Mouse (Mus musculus): ENCODE measurements around the gene Vamp5. TPM values are rescaled to one million over a fixed set of nuclear protein-coding genes. Genes with fewer than 3 reads are reported as not detected.
A peak's percentile ranks its signal among the peaks of the same experiment; 100 is the strongest.

The Vamp5 gene
- polyA plus RNA-seq, 1 experiment from 2014 or later = 10.5 TPM

DNA sequence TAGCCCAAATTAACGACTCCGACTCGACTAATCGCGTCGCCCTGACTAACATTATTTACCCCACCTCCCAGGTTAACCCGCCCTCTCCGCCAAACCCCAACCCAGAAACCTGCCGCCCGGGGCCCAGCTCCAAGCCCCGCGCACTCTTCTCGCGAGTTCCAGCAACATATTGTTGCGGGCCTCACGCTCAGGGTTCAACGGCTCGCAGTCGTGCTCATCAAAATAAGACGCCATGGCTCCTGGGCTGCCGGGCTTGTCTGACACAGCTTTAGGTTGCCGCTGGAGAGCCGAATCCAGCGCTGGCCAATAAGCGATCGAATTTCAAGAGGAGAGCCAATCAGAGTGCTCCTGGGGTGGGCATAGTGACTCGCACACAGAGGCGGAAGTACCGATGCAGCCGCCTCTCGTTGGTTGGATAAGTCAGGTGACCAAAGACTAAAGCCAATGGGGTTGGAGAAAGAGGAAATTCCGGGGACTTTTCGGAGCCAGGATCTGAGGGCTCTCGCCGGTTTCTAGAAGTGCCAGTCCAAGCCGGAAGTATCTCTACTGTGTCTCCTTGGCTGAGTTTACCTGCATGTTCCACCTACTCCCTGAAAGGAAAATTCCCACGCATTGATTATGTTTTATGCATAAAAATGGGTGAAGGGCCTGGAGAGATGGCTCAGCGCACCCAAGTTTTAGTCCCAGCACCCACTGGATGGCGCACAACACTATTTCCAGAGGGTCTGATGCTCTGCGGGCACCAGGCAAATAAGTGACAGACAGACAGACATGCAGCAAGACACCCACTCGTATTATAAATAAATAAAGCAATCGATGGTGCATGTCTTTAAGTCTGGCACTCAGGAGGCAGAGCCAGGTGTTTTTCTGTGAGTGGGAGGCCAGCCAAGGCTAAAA lies 17.9 kb downstream of the Vamp5 start:
- Histone ChIP-seq H3K27ac (ENCODE audit: low read length) (peak overlapping the region; percentile 68), H3K9me3 (ENCODE audit: control insufficient read depth, low read length) (no peaks in the 10 kb centered on the region), H3K36me3 (ENCODE audit: control insufficient read depth, insufficient read depth) (peaks cover 11% of the 10 kb centered on the region; the same call in 1 of the 2 replicates), H3K27me3 (replicated peaks; ENCODE audit: control insufficient read depth, insufficient read depth, low read length) (no peaks in the 10 kb centered on the region), H3K4me2 (ENCODE audit: low read length) (peak overlapping the region; percentile 83), H3K4me1 (replicated peaks; ENCODE audit: control insufficient read depth, insufficient read depth, low read length) (peaks cover 21% of the 10 kb centered on the region), H3K9ac (replicated peaks; ENCODE audit: low read depth, low read length) (peak overlapping the region; percentile 67), H3K4me3 (replicated peaks; ENCODE audit: low read length) (peak overlapping the region; percentile 60)
- under 1% methylated on average over 42 of the region's 42 CpGs for WGBS
- ATAC-seq = peak; percentile 99

DNA sequence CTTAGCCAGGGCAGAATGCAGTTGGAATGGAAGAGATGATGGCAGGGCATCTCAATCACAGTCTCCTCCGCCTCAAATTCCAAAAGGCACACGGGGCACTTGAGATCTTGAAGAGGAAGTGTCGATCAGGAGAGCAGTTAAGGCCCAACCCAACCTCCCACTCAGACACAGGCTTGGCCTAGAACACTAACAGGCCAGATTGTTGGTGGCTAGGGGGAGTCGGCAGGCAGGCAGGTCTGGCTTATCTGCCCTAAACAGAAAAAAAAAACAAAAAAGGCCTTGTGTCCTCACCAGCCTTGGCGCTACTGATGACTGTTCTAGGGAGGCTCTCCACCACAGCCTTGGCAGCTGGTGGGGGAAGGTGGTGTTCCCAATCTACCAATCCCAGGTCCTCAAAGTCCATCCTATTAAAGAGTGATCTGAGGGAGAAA lies 19.1 kb downstream of the Vamp5 start:
- Histone ChIP-seq H3K9ac (replicated peaks; ENCODE audit: low read depth, low read length) (0 out of 2 replicates have a peak overlapping the region, but pooled peaks have one; percentile 67), H3K9me3 (ENCODE audit: control insufficient read depth, low read length) (no peaks in the 10 kb centered on the region), H3K36me3 (ENCODE audit: control insufficient read depth, insufficient read depth) (peaks cover 11% of the 10 kb centered on the region; the same call in 1 of the 2 replicates), H3K4me1 (replicated peaks; ENCODE audit: control insufficient read depth, insufficient read depth, low read length) (peaks cover 26% of the 10 kb centered on the region), H3K4me3 (replicated peaks; ENCODE audit: low read length) (peak overlapping the region; percentile 60), H3K27ac (ENCODE audit: low read length) (no peak overlapping the region), H3K27me3 (replicated peaks; ENCODE audit: control insufficient read depth, insufficient read depth, low read length) (no peaks in the 10 kb centered on the region), H3K4me2 (ENCODE audit: low read length) (peak overlapping the region; percentile 83)
- no peak for ATAC-seq
- WGBS = 79% methylated on average over 5 of the region's 5 CpGs

DNA sequence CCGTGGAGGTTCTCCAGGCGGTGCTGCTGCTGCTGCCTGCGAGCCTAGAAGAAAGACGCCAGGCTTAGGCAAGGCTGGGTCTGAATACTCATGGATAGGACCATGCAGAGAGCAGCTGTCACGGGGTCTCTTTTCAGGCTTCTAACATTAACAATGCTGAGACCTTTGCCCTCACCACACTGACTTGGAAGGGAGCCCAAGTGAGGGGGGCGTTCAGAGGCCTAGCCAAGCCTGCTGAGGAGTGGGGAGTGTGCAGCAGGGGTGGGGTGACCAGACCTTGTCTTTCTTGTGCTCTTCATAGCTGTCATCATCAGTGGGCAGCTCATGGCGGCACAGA lies 19.7 kb downstream of the Vamp5 start:
- Histone ChIP-seq H3K27me3 (replicated peaks; ENCODE audit: control insufficient read depth, insufficient read depth, low read length) (no peaks in the 10 kb centered on the region), H3K4me3 (replicated peaks; ENCODE audit: low read length) (no peak overlapping the region), H3K9ac (replicated peaks; ENCODE audit: low read depth, low read length) (no peak overlapping the region), H3K9me3 (ENCODE audit: control insufficient read depth, low read length) (no peaks in the 10 kb centered on the region), H3K27ac (ENCODE audit: low read length) (no peak overlapping the region), H3K4me1 (replicated peaks; ENCODE audit: control insufficient read depth, insufficient read depth, low read length) (peaks cover 32% of the 10 kb centered on the region), H3K36me3 (ENCODE audit: control insufficient read depth, insufficient read depth) (peaks cover 11% of the 10 kb centered on the region; the same call in 1 of the 2 replicates), H3K4me2 (ENCODE audit: low read length) (no peak overlapping the region)
- ATAC-seq = no peak
- WGBS = 66% methylated on average over 7 of the region's 7 CpGs

DNA sequence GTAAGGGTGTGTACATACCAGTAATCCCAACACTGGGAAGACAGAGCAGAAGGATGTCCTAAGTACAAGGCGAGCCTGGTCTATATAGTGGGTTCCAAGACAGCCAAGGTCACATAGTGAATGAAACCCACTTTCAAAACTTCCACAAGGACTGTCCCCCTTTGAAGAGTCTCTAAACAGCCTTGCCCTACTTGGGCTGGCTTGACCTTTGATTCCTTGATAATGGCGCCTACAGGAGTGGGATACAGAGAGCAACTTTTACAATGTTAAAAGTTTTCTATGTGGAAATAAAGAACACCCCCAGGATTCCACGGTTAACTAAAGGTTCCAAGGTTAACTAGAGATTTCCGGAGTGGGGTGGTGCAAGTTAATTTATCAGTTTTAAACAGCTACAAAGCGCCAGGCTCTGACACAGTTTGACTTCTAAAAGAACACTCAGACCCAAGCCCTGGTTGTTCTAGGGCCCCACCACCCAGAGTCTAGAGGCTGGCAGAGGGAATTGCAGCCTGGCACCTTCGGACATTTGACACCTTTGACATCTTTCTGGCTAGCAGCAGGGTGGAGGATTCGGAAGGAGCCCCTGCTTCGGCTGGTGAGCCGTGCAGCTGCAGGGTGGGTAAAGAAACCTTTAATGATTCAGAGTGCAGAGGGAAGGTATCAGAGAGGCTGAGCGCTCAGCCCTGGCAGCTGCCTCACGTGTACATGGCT lies 20.2 kb downstream of the Vamp5 start:
- Histone ChIP-seq H3K4me2 (ENCODE audit: low read length) (no peak overlapping the region), H3K4me1 (replicated peaks; ENCODE audit: control insufficient read depth, insufficient read depth, low read length) (peaks cover 32% of the 10 kb centered on the region), H3K36me3 (ENCODE audit: control insufficient read depth, insufficient read depth) (peaks cover 11% of the 10 kb centered on the region; the same call in 1 of the 2 replicates), H3K9ac (replicated peaks; ENCODE audit: low read depth, low read length) (no peak overlapping the region), H3K27me3 (replicated peaks; ENCODE audit: control insufficient read depth, insufficient read depth, low read length) (no peaks in the 10 kb centered on the region), H3K9me3 (ENCODE audit: control insufficient read depth, low read length) (no peaks in the 10 kb centered on the region), H3K4me3 (replicated peaks; ENCODE audit: low read length) (no peak overlapping the region), H3K27ac (ENCODE audit: low read length) (no peak overlapping the region)
- no peak for ATAC-seq
- 82% methylated on average over 11 of the region's 11 CpGs for WGBS

DNA sequence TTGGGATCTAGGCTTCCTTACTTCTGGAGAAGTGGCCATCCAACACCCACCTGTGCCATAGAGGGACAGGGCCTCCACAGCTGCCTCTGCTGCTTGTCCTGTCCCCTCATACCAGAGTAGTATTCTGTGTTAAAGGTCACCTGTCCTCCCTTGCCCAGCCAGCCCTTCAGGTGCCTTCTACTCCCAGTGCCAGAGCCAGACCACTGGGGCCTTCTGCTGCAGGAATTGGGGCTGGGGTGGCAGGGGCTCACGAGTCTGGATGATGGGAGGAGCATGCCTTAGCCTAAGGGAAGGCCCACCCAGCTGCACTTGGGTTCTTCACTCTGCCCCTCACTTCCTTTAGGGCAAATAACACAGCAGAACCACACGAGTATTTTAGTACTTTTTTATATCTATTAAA lies 20.9 kb downstream of the Vamp5 start:
- H3K27ac ChIP-seq (ENCODE audit: low read length) = no peak overlapping the region
- H3K4me3 ChIP-seq (replicated peaks; ENCODE audit: low read length) = no peak overlapping the region
- ATAC-seq = no peak
- peaks cover 37% of the 10 kb centered on the region for H3K4me1 ChIP-seq (replicated peaks; ENCODE audit: control insufficient read depth, insufficient read depth, low read length)
- no peak overlapping the region for H3K9ac ChIP-seq (replicated peaks; ENCODE audit: low read depth, low read length)
- H3K4me2 ChIP-seq (ENCODE audit: low read length) = no peak overlapping the region
- WGBS = 91% methylated on average over 2 of the region's 2 CpGs
- no peaks in the 10 kb centered on the region for H3K27me3 ChIP-seq (replicated peaks; ENCODE audit: control insufficient read depth, insufficient read depth, low read length)
- no peaks in the 10 kb centered on the region for H3K9me3 ChIP-seq (ENCODE audit: control insufficient read depth, low read length)
- H3K36me3 ChIP-seq (ENCODE audit: control insufficient read depth, insufficient read depth) = peaks cover 11% of the 10 kb centered on the region; the same call in 1 of the 2 replicates

DNA sequence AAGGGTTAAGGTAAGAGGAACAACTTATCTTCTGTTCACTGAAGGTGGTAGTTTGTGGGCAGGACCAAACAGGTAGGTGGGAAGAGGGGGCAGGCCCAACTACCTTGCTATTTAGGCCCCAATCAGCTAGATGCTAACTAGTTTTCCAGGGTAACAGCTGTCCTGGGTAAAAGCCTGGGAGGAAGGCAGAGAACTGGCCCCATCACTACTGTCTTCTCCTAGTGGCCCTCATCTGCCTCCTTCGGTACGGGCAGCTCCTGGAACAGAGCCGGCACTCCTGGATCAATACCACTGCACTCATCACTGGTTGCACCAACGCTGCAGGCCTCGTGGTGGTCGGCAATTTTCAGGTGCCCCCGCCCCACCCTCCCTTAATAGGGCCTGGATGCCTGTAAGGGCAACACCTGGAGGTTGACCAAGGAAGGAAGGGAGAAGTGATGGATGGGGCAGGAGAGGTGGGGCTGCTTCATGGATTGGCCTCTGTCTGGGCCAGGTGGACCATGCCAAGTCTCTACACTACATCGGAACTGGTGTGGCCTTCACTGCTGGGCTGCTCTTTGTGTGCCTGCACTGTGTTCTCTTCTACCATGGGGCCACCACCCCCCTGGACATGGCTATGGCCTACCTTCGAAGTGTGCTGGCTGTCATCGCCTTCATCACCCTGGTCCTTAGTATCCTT lies 22.0 kb downstream of the Vamp5 start:
- Histone ChIP-seq H3K4me1 (replicated peaks; ENCODE audit: control insufficient read depth, insufficient read depth, low read length) (peaks cover 37% of the 10 kb centered on the region), H3K9ac (replicated peaks; ENCODE audit: low read depth, low read length) (no peak overlapping the region), H3K4me3 (replicated peaks; ENCODE audit: low read length) (no peak overlapping the region), H3K27me3 (replicated peaks; ENCODE audit: control insufficient read depth, insufficient read depth, low read length) (no peaks in the 10 kb centered on the region), H3K4me2 (ENCODE audit: low read length) (no peak overlapping the region), H3K9me3 (ENCODE audit: control insufficient read depth, low read length) (no peaks in the 10 kb centered on the region), H3K27ac (ENCODE audit: low read length) (no peak overlapping the region), H3K36me3 (ENCODE audit: control insufficient read depth, insufficient read depth) (peaks cover 11% of the 10 kb centered on the region; the same call in 1 of the 2 replicates)
- WGBS = 91% methylated on average over 10 of the region's 10 CpGs
- ATAC-seq = no peak

DNA sequence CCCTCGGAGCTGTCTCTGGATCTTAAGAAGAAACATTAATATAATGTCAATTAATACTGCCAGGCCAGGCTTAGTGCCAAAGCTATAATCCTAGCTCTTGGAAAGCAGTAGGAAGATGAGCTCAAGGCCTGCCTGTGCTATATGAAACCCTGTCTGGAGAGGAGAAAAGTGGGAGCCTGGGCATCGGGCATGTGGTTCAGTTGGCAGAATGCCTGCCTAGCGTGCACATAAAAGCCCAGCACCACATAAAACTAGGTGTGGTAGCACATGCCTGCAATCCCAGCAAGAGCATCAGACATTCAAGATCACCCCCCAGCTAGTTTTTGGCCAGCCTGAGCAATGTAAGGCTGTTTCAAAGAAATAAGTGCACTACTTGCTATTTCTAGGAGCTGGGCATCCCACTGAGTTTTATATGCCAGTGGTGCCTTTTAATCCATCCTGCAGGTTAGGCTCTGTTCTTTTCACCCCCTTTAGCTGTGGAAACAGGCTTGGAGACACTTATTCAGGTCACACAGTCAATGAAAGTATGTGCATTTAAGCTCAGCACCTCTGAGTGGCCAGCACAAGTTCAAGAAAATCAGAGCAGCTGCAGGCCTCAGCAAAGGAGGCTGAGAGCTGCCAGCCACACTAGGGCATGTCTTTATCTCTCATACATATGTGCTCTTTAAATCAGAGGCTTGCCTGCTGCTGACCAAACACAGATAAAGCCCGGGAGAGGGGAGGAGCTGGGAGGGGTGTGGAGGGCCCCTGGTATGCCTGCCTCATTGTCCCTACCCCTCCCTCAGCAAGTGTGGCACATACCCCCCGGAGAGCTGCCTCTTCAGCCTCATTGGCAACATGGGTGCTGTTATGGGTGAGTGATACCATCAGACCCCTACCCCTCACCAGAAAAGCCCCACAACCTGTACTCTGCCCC lies 22.8 kb downstream of the Vamp5 start:
- H3K4me3 ChIP-seq (replicated peaks; ENCODE audit: low read length) = no peak overlapping the region
- peaks cover 32% of the 10 kb centered on the region for H3K4me1 ChIP-seq (replicated peaks; ENCODE audit: control insufficient read depth, insufficient read depth, low read length)
- no peaks in the 10 kb centered on the region for H3K9me3 ChIP-seq (ENCODE audit: control insufficient read depth, low read length)
- ATAC-seq = no peak
- H3K9ac ChIP-seq (replicated peaks; ENCODE audit: low read depth, low read length) = no peak overlapping the region
- 74% methylated on average over 5 of the region's 5 CpGs for WGBS
- H3K27ac ChIP-seq (ENCODE audit: low read length) = no peak overlapping the region
- H3K36me3 ChIP-seq (ENCODE audit: control insufficient read depth, insufficient read depth) = peaks cover 11% of the 10 kb centered on the region; the same call in 1 of the 2 replicates
- H3K4me2 ChIP-seq (ENCODE audit: low read length) = no peak overlapping the region
- no peaks in the 10 kb centered on the region for H3K27me3 ChIP-seq (replicated peaks; ENCODE audit: control insufficient read depth, insufficient read depth, low read length)

DNA sequence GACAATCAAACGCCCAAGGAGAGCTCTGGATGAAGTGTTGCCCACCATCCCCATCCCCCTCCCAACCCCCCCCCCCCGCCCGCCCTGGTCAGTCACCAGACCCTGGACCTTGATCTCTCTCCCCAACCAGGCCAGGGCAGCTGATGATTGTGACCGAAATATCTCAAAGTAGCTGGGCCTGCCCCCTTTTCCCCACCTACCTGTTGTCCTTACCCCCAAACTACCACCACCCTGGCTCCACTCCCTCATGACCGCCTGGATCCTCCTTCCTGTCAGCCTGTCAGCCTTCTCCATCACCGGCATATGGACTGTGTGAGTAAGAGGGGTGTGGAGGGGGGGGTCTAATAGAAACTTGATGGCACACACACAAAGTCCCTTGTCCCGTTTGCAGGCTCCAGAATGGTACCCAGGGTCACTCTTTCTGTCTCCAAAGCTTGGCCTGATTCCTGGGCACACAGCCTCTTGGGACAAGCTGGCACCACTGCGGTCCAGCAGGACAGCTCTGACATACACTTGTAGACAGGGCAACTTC lies 24.2 kb downstream of the Vamp5 start:
- peaks cover 24% of the 10 kb centered on the region for H3K4me1 ChIP-seq (replicated peaks; ENCODE audit: control insufficient read depth, insufficient read depth, low read length)
- peak overlapping the region; percentile 82 for H3K9ac ChIP-seq (replicated peaks; ENCODE audit: low read depth, low read length)
- H3K9me3 ChIP-seq (ENCODE audit: control insufficient read depth, low read length) = no peaks in the 10 kb centered on the region
- no peak for ATAC-seq
- peak overlapping the region; percentile 68 for H3K4me3 ChIP-seq (replicated peaks; ENCODE audit: low read length)
- H3K27ac ChIP-seq (ENCODE audit: low read length) = no peak overlapping the region
- H3K36me3 ChIP-seq (ENCODE audit: control insufficient read depth, insufficient read depth) = peaks cover 11% of the 10 kb centered on the region; the same call in 1 of the 2 replicates
- peak overlapping the region; percentile 92 for H3K4me2 ChIP-seq (ENCODE audit: low read length)
- WGBS = 37% methylated on average over 8 of the region's 8 CpGs
- no peaks in the 10 kb centered on the region for H3K27me3 ChIP-seq (replicated peaks; ENCODE audit: control insufficient read depth, insufficient read depth, low read length)
